Mouse (Mus musculus) bone marrow, adult 2 months (tissue): ENCODE measurements around the gene Kcnj14.

Experiments used
- CTCF ChIP-seq: fragments of 200-500 bp; IDR thresholded peaks from 2 replicates; pipeline ENCODE4 v1.5.1; 2011; ENCODE audit warnings: low read length, control low read depth; ENCODE audit not compliant: control insufficient read depth, insufficient read depth
- POLR2A ChIP-seq: fragments of 200-500 bp; IDR thresholded peaks from 2 replicates; pipeline ENCODE4 v1.6.1; 2011; ENCODE audit warnings: low read depth, mild to moderate bottlenecking, control low read depth, low read length, borderline replicate concordance; ENCODE audit not compliant: control insufficient read depth

GRCm38 (mm10) chr7:45819843-45820242 lies 4.7 kb downstream of the Kcnj14 start:
- TF ChIP-seq CTCF (no peak), POLR2A (no peak)
